Mouse (Mus musculus): ENCODE results near the gene Tmem101.
A peak's percentile ranks its signal among the peaks of the same experiment; 100 is the strongest.
"Not testable (repeated sequence)": the region's sequence is repeated elsewhere in the genome, so short reads cannot be mapped to it uniquely, and the experiment has no call there.

Tmem101 gene

DNA sequence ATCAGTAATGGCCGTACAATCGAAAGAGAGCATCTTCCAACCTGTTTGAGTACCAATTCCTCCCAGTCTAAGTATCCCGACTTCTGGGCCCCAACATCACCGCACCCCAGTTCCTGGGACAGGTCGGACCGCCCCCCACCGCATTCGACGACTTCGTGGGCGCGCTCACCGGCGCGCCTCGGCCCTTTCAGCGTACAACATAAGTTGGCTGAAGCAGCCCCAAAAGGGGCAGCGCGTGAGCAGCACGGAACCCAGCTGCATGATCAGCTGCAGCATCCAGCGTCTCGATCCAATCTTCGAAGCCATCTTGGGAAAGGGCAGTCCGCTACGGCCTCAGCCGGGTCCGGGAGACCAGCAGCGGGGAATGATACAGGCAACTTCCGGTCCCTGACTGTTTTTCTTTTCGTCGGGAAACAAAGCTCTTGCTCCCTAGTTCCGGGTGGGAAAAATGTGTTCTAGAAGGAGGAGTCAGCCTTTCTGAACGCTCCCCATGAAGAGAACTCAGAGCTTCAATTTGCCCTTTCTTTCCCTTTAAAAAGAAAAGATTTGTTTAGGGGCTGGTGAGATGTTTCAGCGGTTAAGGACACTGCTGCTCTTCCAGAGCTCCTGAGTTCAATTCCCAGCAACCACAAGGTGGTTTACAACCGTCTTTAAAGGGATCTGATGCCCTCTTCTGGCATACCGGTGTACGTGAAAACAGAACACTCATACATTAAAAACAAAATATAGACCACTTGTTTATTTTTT is at the start of gene Tmem101:
TSS of gene Tmem101 (minus strand) at position 366 of the 747 bp plus-strand sequence.
- DNase-seq (ENCODE audit: low read depth in 2 of 2, low spot score in 2 of 2): peak; percentile 70

DNA sequence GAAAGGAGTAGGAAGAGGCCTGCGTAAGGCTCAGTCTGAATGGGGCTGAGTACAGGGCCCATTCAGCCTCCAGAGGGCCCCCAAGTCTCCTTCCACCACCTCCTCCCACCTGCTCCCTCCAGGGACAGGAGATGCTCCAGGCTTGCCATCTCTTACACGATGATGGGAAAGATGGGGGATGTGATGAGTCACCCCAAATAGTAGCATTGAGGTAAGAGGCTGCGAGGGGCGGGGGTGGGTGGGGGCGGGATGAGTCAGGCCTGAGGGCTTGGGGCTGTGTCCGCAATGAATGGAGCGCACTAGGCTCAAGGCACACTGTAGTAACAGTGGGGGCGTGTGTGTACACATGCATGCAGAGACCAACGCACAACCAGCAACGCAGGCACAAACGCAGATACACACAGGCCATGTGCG is 45.2 kb upstream of the Tmem101 start:
- no peak for DNase-seq (ENCODE audit: low read depth in 2 of 2, low spot score in 2 of 2)

DNA sequence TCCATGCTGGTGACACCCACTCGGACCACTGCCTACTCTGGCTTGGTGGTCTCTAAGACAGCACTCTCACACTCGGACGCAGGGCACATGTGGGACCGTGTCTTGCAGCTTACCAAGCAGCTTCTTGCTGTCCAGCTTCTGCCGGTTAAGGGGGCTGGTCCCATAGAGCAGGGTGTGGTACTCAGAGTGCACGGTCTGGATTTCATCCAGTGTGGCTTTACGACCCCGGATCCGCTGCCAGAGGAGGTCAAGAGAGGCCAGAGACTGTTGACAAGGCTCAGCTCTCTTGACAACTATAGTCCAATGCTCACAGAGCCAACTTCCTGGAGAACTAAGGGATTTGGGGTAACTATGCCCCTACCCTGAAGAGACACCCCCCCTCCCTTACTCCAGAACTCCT is 43.7 kb upstream of the Tmem101 start:
- no peak for DNase-seq (ENCODE audit: low read depth in 2 of 2, low spot score in 2 of 2)

DNA sequence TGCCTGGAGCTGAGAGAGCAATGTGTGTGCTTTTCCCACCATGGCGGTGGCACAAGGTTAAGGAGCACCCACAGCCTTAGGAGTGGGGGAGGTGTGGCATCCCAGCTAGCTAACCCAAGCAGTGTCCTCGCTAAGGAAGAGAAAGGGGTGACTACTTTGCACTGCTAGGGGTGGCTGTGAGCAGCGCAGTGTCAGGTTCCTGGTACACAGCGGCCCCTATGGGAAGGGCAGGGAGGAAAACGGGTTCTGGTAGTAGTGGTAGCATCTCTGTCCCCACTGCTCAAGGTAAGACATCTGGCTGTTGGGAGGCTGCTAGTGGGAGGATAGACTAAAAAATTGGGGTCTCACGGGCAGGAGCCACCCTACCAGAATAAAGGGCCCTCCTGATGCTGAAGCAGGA is 42.0 kb upstream of the Tmem101 start:
- no peak for DNase-seq (ENCODE audit: low read depth in 2 of 2, low spot score in 2 of 2)

DNA sequence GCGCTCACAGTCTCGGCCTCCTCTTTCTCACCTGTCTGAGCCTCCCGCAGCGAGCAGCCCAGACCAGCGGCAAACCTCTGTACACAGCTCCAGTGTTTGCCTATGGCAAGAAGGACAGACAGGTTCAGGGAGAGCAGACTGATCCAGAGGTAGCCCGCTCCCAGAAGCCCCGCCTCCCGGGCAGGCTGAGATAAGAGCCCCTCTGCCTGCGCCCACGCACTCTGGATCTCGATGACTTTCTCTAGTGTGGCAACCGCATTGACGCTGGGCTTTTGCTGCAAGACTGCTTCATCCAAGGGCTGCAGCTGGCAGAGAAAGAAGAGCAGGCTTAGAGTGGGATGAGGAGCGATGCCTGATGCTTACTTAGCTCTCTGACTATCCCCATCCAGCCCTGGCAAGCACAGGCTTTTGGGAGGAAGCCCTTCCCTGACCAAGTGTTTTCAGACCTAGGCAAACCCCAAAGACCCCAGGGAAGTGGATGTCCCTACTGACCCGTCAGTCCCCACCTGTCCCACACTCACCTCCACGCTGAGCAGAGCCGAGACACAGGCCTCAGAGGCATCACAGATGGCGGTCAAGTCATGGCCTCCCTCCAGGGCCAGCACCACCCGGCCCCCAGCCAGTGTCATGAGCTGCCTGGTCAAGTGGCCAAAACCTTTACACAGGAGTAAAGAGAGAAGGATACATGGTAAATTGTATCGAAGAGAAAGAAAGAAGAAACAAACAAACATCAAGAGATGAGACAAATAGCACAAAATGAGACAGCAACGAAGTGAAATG is 40.0 kb upstream of the Tmem101 start:
- DNase-seq (ENCODE audit: low read depth in 2 of 2, low spot score in 2 of 2): no peak

DNA sequence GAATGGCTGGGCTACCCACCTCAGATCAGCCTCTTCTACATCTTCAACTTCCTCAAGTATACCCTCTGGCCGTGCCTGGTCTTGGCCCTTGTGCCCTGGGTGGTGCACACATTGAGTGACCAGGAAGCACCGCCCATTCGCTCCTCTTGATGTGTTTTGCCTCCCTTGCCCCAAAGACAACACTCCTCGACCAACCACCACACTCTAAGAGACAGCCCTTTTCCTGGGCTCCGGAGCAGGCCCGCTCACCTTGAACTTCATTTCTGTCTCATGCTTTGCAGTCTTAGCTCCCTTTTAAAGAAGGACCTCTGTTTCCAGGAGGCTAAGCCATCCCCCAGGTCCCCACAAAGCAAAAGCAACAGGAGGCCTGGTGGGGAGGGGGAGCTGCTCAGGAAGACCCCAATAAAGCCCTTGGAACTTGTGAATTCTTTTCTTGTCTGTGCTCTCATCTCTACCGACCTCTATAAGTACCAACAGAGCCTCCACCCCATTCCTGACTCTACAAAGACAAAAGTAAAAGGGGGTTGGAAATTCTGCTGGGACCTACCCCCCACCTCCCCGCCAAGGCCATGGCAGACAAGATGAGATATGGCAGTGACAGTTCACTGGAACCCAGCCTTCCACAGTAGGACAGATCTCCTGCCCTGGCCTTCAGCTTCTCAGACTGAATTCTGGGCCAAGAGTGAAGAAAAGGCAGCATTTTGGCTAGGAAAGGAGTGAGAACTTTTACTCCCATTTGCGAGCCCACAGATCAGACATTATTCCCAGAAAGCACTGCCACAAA is 37.6 kb upstream of the Tmem101 start:
- DNase-seq (ENCODE audit: low read depth in 2 of 2, low spot score in 2 of 2): no peak

DNA sequence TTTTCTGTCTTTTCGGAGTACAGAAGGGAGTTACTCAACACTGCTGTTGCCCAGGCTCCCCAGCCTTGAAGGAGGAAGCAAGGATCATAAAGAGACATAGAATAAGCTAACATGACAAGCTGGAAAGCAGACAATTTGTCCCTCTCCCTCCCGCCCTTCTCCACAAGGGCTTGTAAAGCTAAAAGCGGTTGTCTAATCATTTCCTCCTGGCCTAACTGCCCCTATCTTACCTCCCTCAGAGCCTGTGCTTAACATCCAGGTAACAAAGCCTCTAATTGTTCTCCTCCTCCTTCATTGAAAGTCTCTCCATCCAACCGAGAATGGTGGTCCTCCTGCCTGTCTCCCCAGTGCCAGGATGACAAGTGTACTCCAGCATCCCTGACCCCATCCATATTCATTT is 34.6 kb upstream of the Tmem101 start:
- no peak for DNase-seq (ENCODE audit: low read depth in 2 of 2, low spot score in 2 of 2)

DNA sequence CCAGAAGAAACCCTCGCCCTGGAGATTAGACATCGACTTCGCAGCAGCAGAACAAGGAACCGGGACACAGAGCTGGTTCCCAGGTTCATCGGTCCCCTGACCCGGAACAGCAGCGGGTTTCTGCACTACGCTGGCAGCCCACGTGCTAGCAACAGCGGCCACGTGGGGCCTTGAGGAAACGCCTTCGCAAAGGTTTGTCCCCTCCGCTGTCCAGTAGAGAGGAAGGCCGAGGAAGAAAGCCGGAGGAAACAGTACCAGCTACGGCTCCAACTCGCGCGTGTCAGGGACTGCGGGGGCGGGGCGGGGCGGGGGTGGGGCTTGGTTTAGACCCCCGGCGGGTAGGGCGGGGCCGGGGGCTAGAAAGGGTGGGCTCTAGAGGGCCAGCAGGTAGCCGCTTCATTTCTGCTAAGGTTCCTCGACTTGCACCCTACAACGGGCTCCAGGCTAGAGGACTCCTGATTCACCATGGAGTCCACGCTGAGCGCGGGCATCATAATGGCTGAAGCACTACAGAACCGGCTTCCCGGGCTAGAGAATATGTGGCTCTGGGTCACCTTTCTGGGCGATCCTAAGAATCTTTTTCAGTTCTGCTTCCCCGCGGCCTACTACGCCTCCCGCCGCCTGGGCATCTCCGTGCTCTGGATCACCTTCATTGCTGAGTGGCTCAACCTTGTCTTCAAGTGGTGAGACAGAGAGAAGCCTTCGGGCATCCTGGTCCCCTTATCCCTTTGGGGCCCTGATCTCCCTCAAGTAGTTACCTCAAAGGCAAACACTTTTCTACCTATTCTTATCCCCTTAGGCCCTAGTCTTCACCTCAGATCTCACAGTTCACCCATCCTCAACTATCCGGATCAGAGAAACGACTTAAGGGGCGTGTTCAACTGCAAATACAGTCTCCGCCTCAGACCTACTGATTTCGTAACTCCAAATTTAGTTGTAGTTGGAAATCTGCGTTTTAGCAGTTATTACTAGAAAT is 33.5 kb upstream of the Tmem101 start, which contains the start of gene G6pc3:
TSS of gene G6pc3 (plus strand) at position 160 of the 976 bp plus-strand sequence.
- peak; percentile 39 to 53 for DNase-seq (ENCODE audit: low read depth in 2 of 2, low spot score in 2 of 2)

DNA sequence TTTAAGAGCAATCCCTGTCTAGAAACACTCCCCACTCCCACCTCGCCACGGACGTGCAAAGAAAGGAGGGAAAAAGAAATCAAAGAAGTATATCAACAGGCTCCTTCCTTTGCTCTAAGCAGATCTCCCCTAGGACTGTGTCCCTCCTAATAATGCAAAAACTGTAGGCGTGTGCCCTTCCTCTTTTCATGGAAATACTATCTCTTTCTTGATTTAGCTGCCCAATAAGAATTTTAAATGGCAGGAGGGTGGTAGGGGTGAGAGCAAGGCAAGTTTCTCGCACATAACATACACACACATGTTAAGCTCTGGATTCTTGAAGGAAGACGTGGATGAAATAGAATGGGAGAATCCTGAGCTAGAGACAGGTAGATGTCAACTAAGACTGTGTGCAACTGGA is 32.8 kb upstream of the Tmem101 start:
- no peak for DNase-seq (ENCODE audit: low read depth in 2 of 2, low spot score in 2 of 2)

DNA sequence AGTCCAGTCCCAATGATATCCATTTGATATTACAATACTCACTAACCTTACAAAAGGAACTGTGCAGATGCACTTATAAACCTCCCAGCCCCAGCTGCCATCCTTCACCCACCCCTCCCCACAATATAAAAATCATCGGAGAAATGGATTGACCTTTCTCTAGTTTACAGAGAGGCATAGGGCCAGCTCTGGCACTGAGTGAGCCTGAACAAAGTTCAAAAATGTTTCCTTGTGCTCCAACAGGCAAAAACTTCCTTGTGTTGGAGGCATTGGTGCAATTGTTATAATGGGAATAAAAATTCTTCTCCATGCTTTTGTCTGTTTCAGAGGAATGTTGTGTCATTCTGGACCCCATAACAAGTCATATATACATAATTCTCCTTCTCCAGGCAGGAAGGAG is 30.0 kb upstream of the Tmem101 start:
- no peak for DNase-seq (ENCODE audit: low read depth in 2 of 2, low spot score in 2 of 2)

DNA sequence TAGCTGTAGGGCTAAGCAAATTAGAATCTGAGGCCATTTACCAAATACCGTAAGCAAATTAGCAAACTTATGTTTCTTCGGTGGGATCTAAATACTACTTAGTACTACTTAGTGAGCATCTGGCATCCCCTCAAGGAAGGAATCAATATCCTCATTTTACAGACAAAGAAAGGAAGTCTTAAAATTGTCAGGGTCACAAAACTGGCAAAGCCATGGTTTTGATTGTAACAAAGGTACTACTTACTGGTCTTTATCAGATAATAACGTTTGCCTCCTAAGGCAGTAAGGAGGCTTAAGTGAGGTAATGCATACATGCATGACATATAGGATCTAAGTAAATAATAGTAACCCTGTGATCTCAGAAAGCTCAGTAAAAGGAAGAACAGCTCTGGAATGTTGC is 29.5 kb upstream of the Tmem101 start:
- no peak for DNase-seq (ENCODE audit: low read depth in 2 of 2, low spot score in 2 of 2)

DNA sequence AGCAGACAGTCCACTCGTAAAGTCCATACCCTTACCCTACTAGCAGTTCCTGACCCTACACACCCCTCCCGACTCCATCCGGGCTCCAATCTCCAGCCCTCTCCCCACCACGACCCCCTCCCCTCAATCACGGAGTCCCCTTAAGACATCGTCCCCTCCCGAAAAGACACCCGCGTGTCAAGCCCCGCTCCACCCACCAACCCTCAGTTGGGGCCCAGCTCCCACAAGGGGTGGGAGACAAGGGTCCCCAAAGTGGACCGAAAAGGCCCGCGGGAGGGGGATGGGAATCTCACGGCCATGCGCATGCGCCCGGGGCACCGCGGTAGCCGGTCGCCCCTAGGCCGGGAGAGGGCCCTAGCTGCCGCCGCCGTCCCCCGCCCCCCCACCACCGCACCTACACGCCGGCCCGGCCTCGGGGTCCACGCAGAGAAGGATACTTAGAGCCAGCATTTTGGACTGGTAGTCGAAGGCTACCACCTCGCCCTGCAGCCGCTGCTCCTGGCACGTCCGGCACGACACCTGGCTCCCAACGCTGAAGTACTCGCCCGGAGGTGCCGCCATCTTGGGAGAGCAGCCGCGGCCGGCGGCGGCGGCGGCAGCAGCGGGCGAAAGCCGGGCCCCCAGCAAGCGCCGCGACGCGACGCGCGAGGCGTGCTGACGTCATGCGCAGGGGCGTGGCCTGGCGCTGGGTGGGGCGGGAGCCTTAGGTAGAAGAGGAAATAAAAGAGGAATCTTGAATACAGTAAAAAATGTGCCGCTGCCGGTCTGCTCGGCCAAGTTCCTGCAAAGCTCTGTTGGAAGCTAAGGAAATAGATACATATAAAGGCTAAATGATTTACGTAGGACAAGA is 28.7 kb upstream of the Tmem101 start, which contains the start of gene Lsm12:
TSS of gene Lsm12 (minus strand) at position 651 of the 850 bp plus-strand sequence.
- peak; percentile 95 to 98 for DNase-seq (ENCODE audit: low read depth in 2 of 2, low spot score in 2 of 2)

DNA sequence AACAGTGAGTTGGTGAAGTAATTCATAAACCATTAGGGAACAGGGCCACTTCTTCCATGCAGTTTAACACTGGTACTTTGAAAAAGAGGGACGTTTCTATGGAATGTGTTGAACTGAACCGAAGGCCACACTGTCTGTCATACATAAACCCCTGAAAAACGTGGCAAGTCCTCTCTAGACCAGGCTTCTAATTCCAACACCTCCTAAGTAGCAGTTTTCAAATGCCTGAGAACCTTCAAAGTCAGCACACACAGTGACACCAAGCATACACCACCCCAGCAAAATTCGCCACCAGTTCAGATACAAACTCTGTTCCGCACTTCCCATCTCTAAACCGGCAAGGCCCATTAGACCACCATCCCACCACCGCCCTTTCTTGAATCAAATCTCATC is 28.0 kb upstream of the Tmem101 start:
- DNase-seq (ENCODE audit: low read depth in 2 of 2, low spot score in 2 of 2): no peak

DNA sequence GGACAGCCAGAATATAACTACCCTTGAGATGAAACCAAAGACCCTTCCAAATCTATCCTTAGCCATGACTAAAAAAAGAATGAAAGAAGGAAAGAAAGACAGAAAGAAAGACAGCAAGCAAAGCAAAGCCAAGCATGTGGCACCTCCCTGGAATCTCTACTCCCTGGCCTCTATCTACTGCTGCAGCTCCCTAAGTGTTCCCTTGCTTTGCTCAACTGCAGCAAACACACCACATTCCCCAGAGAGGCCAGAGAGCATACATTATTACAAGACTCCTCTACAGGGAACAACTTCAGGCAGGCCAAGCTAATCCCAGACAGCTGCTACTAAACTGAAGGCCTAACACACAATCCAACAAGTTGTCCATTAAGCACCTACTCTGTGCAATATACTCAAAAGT is 23.6 kb upstream of the Tmem101 start:
- DNase-seq (ENCODE audit: low read depth in 2 of 2, low spot score in 2 of 2): no peak

DNA sequence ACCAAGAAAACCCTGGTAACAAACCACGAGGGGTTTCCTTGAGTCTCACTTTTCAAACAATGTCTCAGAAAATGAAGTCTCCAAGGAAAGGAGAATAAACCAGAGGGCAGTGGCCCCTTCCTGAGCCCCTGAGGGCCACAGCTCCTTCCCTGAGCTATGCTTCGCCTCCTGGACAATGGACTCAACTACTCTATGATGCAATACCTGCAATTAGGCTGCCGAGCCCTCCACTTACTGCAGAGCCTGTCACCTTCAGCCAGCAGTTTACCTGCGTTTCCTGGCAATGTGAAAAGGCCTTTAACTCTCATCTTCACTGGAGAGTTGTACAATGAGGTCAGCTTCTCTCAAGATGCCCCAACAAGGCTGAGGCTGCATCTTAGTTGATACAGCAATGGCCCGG is 12.5 kb upstream of the Tmem101 start:
- DNase-seq (ENCODE audit: low read depth in 2 of 2, low spot score in 2 of 2): no peak

DNA sequence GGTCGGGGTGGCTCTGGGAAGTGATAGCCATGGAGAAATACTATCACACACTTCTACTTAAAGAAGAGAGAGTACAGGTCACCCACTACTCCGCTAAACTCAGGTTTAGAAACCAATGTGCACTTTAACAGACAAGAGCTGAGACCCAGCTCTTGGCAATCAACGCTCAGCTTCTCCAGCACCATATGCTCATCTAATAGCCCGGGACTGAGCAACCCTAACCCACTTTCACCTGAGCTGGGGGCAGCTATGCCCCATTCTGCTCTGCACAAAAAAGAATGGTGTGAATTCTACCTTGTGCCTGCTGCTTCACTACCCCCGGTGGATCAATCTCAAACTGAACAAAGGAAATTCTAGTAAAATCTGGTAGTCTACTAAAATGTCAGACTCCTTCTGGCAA is 11.3 kb upstream of the Tmem101 start:
- no peak for DNase-seq (ENCODE audit: low read depth in 2 of 2, low spot score in 2 of 2)

DNA sequence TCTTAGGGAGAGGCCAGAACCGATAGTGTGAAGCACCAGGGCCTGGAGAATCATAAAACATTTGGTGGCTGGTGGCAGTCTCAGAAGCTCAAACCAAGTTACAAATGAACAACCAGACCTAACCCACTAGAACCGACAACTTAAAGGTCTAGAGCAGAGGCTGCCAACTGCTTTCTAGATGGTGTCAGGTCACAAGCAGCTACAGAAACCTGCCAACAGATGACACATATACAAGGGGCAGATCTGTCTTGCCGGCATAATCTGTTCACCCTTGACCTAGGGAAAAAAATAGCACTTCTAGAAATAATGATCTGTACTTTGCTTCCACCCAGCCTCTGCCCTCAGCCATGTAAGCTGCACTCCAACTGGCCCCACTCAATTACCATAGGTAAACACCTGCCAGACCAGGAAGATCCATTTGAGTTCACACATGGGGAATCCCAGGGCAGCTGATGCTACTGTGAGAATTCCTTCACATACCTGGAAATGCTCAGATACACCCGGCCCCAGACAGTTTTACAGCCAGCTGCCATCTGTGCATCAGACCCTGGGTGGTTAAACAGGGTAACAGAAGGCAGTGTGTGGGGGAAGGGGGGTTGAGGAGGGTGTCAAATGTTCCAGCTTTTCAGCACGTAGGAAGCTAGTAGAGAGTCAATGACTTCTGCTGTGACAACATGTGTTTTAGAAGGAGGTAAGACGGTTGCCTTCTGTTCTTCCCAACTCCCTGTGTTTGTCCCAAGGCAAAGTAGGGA is 9.9 kb upstream of the Tmem101 start:
- DNase-seq (ENCODE audit: low read depth in 2 of 2, low spot score in 2 of 2): no peak

DNA sequence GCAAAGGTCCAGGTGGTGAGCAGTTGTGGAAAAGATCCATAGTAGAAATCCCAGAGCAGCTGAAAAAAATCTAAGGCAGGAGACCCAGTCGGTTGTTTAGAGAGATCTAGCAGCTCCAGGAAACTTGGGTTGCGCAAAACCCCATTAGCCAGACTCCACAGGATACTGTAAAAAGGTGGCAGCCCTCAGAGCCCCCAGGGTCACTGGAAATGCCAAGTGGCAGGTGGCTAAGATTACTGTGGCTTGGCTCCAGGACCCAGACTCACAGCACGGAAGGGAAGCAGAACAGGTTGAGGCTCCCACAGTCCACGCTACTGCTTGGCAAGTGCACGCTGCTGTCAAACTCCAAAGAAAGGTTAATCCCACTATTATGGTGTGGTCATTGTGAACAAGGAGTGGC is 3.6 kb upstream of the Tmem101 start:
- no peak for DNase-seq (ENCODE audit: low read depth in 2 of 2, low spot score in 2 of 2)

DNA sequence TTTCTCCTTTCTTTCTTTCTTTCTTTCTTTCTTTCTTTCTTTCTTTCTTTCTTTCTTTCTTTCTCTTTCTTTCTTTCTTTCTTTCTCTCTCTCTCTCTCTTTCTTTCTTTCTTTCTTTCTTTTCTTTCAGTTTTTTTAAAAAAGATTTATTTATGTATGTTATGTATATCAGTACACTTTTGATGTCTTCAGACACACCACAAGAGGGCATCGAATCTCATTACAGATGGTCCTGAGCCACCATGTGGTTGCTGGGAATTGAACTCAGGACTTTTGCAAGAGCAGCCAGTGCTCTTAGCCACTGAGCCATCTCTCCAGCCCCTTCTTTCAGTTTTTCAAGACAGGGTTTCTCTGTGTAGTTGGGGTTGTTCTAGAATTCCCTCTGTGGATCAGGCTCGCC is 1.8 kb upstream of the Tmem101 start:
- not testable (repeated sequence) for DNase-seq (ENCODE audit: low read depth in 2 of 2, low spot score in 2 of 2)
